7 mouse cellular contexts compared by ENCODE assay signal in genomic region chr14:69555110-69555831, GRCm38 (mm10). TPM values are rescaled to one million over a fixed set of nuclear protein-coding genes. Genes with fewer than 3 reads are reported as not detected.
A peak's percentile ranks its signal among the peaks of the same experiment; 100 is the strongest.
DNase-seq lines count a peak whose midpoint lies in the region; ATAC-seq and TF ChIP-seq lines count a peak whose summit lies in the region.
"Not testable (repeated sequence)": the region's sequence is repeated elsewhere in the genome, so short reads cannot be mapped to it uniquely, and the experiment has no call there.

Gene Entpd4b, plus strand, starts transcription at chr14:69555424.

- H3K9me3 ChIP-seq in forebrain, postnatal 0 days (ENCODE audit: low read length); heart, embryonic 12.5 days (replicated peaks); hindbrain, postnatal 0 days (ENCODE audit: low read length); liver, embryonic 15.5 days (replicated peaks): not testable (repeated sequence)

- TF ChIP-seq CTCF in forebrain, postnatal 0 days (IDR thresholded peaks at IDR 0.05; ENCODE audit: low read depth); hindbrain, postnatal 0 days (IDR thresholded peaks at IDR 0.05; ENCODE audit: low read depth): not testable (repeated sequence)

- not testable (repeated sequence) for H3K27ac ChIP-seq in forebrain, postnatal 0 days (ENCODE audit: low read depth, low read length); heart, embryonic 12.5 days (ENCODE audit: poor library complexity, severe bottlenecking); hindbrain, postnatal 0 days; liver, embryonic 15.5 days (replicated peaks)

- not testable (repeated sequence) for H3K9ac ChIP-seq in forebrain, postnatal 0 days; heart, embryonic 12.5 days; hindbrain, postnatal 0 days (replicated peaks; ENCODE audit: low read length); liver, embryonic 15.5 days

- H3K27me3 ChIP-seq in forebrain, postnatal 0 days (ENCODE audit: insufficient read depth, low read length); heart, embryonic 12.5 days (replicated peaks); hindbrain, postnatal 0 days (ENCODE audit: insufficient read depth, low read length); liver, embryonic 15.5 days: not testable (repeated sequence)

- no CpG with 5 or more reads among the region's 68 CpGs for WGBS in forebrain, postnatal 0 days
- no CpG with 5 or more reads among the region's 68 CpGs for WGBS in heart, embryonic 12.5 days
- no CpG with 5 or more reads among the region's 68 CpGs for WGBS in hindbrain, postnatal 0 days
- WGBS in liver, embryonic 15.5 days (ENCODE audit: insufficient replicate concordance), result no CpG with 5 or more reads among the region's 68 CpGs

- not testable (repeated sequence) for H3K36me3 ChIP-seq in forebrain, postnatal 0 days (ENCODE audit: insufficient read depth); heart, embryonic 12.5 days; hindbrain, postnatal 0 days (ENCODE audit: insufficient read depth, low read length); liver, embryonic 15.5 days (replicated peaks)

- H3K4me1 ChIP-seq in forebrain, postnatal 0 days (ENCODE audit: insufficient read depth); heart, embryonic 12.5 days (replicated peaks); hindbrain, postnatal 0 days (ENCODE audit: insufficient read depth, low read length); liver, embryonic 15.5 days (replicated peaks): not testable (repeated sequence)

- peak; percentile 97 for ATAC-seq in cerebellum, adult (ENCODE audit: insufficient number of reproducible peaks, low FRiP score, low TSS enrichment)
- ATAC-seq in forebrain, postnatal 0 days, result peak; percentile 97
- ATAC-seq in heart, embryonic 12.5 days (ENCODE audit: insufficient number of reproducible peaks, low FRiP score), result peak; percentile 86
- peak; percentile 96 for ATAC-seq in hindbrain, postnatal 0 days
- ATAC-seq in liver, embryonic 15.5 days (ENCODE audit: insufficient read depth), result peak; percentile 97
- peak; percentile 73 for ATAC-seq in monocyte, adult 5-6 weeks (replicated peaks; ENCODE audit: insufficient number of reproducible peaks, low FRiP score, low TSS enrichment, poor library complexity, severe bottlenecking)

- not testable (repeated sequence) for H3K4me3 ChIP-seq in forebrain, postnatal 0 days (ENCODE audit: low read depth, low read length); heart, embryonic 12.5 days; hindbrain, postnatal 0 days (ENCODE audit: low read length); liver, embryonic 15.5 days (replicated peaks)

- not testable (repeated sequence) for H3K4me2 ChIP-seq in forebrain, postnatal 0 days (ENCODE audit: low read depth); heart, embryonic 12.5 days; hindbrain, postnatal 0 days (ENCODE audit: low read depth, low read length); liver, embryonic 15.5 days

- DNase-seq in forebrain, postnatal 0 days; hindbrain, postnatal 0 days (ENCODE audit: low spot score); layer of hippocampus, postnatal 36 days: not testable (repeated sequence)

RNA-seq across cellular contexts. Expression of gene Entpd4b, which starts in this region (rescaled TPM):
- total RNA-seq in forebrain, postnatal 0 days (2014; rRNA removed), result 19.3 and 20.0 TPM in 2 replicates
- 12.4 and 14.4 TPM in 2 replicates for polyA plus RNA-seq in forebrain, postnatal 0 days (2015; fragmentation: Nextera tagmentation; extraction: Ambion mirVana)
- 23.0 and 23.3 TPM in 2 replicates for polyA plus RNA-seq in heart, embryonic 12.5 days (2016; fragmentation: Nextera tagmentation; extraction: Ambion mirVana)
- 23.4 and 23.7 TPM in 2 replicates for total RNA-seq in hindbrain, postnatal 0 days (2014; rRNA removed)
- 14.8 and 14.9 TPM in 2 replicates for polyA plus RNA-seq in hindbrain, postnatal 0 days (2015; fragmentation: Nextera tagmentation; extraction: Ambion mirVana)
- 10 to 100 TPM; 31.6 to 31.9 TPM for total RNA-seq in layer of hippocampus, postnatal 36 days (2021)
- 3.8 and 3.9 TPM in 2 replicates for polyA plus RNA-seq in liver, embryonic 15.5 days (2015; fragmentation: Nextera tagmentation; extraction: Ambion mirVana)
- 9.6 to 14.8 TPM (median 11.2 TPM) in 3 replicates for total RNA-seq in monocyte, adult 5-6 weeks (2017)
